8 mouse cellular contexts compared by ENCODE assay signal in genomic region chr8:115766218-115766898, GRCm38 (mm10). TPM values are rescaled to one million over a fixed set of nuclear protein-coding genes. Genes with fewer than 3 reads are reported as not detected.
DNase-seq lines count a peak whose midpoint lies in the region; ATAC-seq lines count a peak whose summit lies in the region.

No protein-coding gene starts in this region.

- no peaks in the 10 kb centered on the region for H3K36me3 ChIP-seq in lung, embryonic 16.5 days (ENCODE audit: control insufficient read depth, insufficient read depth, low read length)
- no peaks in the 10 kb centered on the region for H3K36me3 ChIP-seq in stomach, embryonic 16.5 days (ENCODE audit: control insufficient read depth, insufficient read depth, low read length)

- H3K4me2 ChIP-seq in lung, embryonic 16.5 days (ENCODE audit: low read depth, low read length), result peak overlapping the region; percentile 15; the same call in 1 of the 2 replicates
- H3K4me2 ChIP-seq in stomach, embryonic 16.5 days (ENCODE audit: low read depth, low read length), result no peak overlapping the region

- H3K4me3 ChIP-seq in lung, embryonic 16.5 days (ENCODE audit: low read length), result no peak overlapping the region
- no peak overlapping the region for H3K4me3 ChIP-seq in stomach, embryonic 16.5 days (replicated peaks; ENCODE audit: low read length)

- WGBS in lung, embryonic 16.5 days, result 6% methylated on average over 9 of the region's 9 CpGs
- 7% methylated on average over 9 of the region's 9 CpGs for WGBS in stomach, embryonic 16.5 days

- H3K4me1 ChIP-seq in lung, embryonic 16.5 days (replicated peaks; ENCODE audit: control insufficient read depth, insufficient read depth, low read length), result peaks cover 12% of the 10 kb centered on the region
- peaks cover 11% of the 10 kb centered on the region; the same call in 1 of the 2 replicates for H3K4me1 ChIP-seq in stomach, embryonic 16.5 days (ENCODE audit: control insufficient read depth, insufficient read depth, low read length)

- peak; percentile 65 for DNase-seq in testis, postnatal 10 days (ENCODE audit: low spot score)
- DNase-seq in testis, postnatal 14 days (ENCODE audit: low spot score), result no peak
- DNase-seq in embryo, embryonic 10 days (ENCODE audit: low spot score), result peak; percentile 63
- DNase-seq in gastrocnemius, postnatal 25 days, result peak; percentile 38
- peak; percentile 94 for DNase-seq in kidney, adult 11 months

- no peaks in the 10 kb centered on the region for H3K9me3 ChIP-seq in lung, embryonic 16.5 days (ENCODE audit: control insufficient read depth, low read length)
- H3K9me3 ChIP-seq in stomach, embryonic 16.5 days (replicated peaks; ENCODE audit: control insufficient read depth, low read length), result no peaks in the 10 kb centered on the region

- H3K9ac ChIP-seq in lung, embryonic 16.5 days (ENCODE audit: low read length), result no peak overlapping the region
- H3K9ac ChIP-seq in stomach, embryonic 16.5 days (ENCODE audit: low read length), result peak overlapping the region; percentile 37; the same call in 1 of the 2 replicates

- peak; percentile 92 for ATAC-seq in lung, embryonic 16.5 days (ENCODE audit: low read depth)
- peak; percentile 79 for ATAC-seq in stomach, embryonic 16.5 days (ENCODE audit: insufficient read depth, low FRiP score)
- no peak for ATAC-seq in megakaryocyte, adult 5-6 weeks (ENCODE audit: poor library complexity, severe bottlenecking)

- no peaks in the 10 kb centered on the region for H3K27me3 ChIP-seq in lung, embryonic 16.5 days (ENCODE audit: control insufficient read depth, insufficient read depth, low read depth, low read length)
- H3K27me3 ChIP-seq in stomach, embryonic 16.5 days (ENCODE audit: control insufficient read depth, insufficient read depth, low read length), result no peaks in the 10 kb centered on the region

- H3K27ac ChIP-seq in lung, embryonic 16.5 days (ENCODE audit: low read length), result peak overlapping the region; percentile 11; the same call in 1 of the 2 replicates
- H3K27ac ChIP-seq in stomach, embryonic 16.5 days (ENCODE audit: low read length), result peak overlapping the region; percentile 1; the same call in 1 of the 2 replicates

RNA-seq across cellular contexts. Expression of gene Maf, which starts 58.8 kb away (rescaled TPM):
- 100 to 1,000 TPM in 1 of 2 experiments, 10 to 100 TPM in 1; 85.0 to 103 TPM for total RNA-seq in gastrocnemius, postnatal 25 days (2021)
- polyA plus RNA-seq in lung, embryonic 16.5 days (2015; fragmentation: Nextera tagmentation; extraction: Ambion mirVana), result 13.4 and 13.8 TPM in 2 replicates
- polyA plus RNA-seq in stomach, embryonic 16.5 days (2015; fragmentation: Nextera tagmentation; extraction: Ambion mirVana), result 7.5 and 10.5 TPM in 2 replicates
- total RNA-seq in megakaryocyte, adult 5-6 weeks (2015), result 3.9 and 4.6 TPM in 2 replicates
- total RNA-seq in megakaryocyte, adult 5-6 weeks (2017), result 1.8 and 2.0 TPM in 2 replicates

Comparison
In these comparisons a context has a peak if more than half of its experiments do, and no peak if none do; other contexts are left out.
1. RNA of gene Maf, which starts 58.8 kb away (total RNA-seq): 85.0 to 103 TPM in gastrocnemius, postnatal 25 days; 1.8 to 4.6 TPM in megakaryocyte, adult 5-6 weeks; every median in the first group is over 10 times any median in the second.